Mouse (Mus musculus): ENCODE results near the gene Dip2b.

Gene Dip2b

DNA sequence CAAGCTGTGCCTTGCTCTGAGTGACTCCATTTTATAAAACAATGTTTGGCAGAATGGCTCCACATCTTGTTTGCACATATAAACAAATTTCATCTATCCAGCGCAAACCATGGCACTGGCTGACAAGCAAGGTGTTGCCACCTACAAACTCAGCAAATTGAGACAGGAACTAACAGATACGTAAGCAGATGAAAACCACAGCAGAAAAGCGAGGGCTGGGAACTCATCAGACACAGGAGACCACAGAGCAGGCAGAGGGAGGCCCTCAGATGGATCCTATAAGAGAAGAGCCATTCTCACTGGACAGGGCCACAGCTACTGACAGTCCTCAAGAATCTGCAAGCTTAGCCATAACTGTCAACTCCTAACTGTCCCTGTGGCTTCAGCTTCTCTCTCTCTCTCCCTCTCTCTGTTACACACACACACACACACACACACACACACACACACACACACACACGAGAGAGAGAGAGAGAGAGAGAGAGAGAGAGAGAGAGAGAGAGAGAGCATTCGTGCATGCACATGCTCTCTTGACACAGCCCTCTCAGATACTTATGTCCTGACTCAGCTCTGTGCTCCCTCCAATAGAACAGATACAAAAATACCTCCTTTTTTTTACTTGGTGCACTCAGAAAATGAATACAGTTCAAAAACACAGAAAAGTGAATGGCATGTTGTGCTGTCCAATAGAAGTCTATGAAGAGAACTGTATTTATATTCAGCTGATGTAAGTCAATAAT, 227.3 kb downstream of the Dip2b start:
- DNase-seq = no peak

DNA sequence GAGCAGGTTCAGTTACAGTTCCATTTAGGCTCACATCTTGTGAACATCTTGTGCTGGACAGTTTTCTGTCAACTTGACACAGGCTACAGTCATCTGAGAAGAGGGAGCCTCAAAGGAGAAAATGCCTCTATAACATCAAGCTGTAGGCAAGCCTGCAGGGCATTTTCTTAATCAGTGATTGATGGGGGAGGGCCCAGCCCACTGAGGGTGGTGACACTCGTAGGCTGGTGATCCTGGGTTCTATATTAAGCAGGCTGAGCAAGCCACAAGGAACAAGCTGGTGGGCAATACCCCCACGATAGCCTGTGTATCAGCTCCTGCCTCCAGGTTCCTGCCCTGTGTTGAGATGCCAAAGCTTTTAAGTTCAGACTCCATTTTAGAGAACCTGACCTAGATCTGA, 230.5 kb downstream of the Dip2b start:
- DNase-seq = no peak
